Mouse (Mus musculus) c-Kit-positive CD71-positive TER-119-negative erythroid progenitor cells, embryonic 14.5 days (primary cell): ENCODE results near the gene Kif26a.

ENCODE experiments used
- DNase-seq: peaks from one replicate; pipeline ENCODE4 v3.0.0-alpha.2; 2013; ENCODE audit warnings: low read depth

Kif26a gene

DNA sequence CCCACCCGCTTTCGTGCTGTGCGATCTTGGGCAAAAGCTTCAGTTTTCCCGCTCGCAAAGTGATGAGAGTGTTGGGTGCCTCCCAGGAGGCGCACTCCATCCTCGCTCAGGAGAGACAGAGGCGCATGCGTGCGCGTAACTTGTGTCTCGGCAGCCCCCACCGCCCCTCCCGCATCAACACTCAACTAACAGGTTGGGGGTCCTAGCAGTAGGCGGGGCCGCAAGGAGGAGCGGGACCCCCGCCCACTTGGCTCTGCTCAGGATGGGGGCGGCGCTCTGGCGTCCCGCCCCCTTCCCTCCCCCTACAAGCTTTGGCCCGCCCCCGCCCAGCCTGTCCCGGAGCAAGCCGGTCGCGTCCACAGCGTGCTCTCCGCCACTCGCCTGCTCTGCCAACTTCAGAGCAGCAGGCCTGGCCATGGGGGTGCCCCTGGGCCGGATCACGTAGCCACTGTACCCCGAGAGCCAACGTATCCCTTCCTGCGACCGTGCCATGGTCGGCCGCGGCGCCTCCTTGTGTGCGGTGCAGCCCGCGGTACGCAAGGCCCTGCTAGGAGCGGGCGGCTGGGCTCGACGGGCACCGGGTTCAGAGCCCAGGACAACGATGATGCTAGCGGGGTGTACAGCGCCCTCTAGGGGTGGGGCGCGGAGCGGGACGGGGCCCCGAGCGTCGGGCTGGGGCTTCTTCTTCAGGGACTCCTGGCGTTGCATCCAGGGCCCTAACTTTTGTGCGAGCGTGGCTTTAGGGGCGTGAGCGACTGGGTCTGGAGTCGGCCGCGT lies at the start of gene Kif26a:
TSS of gene Kif26a (plus strand) at position 334 of the 777 bp plus-strand sequence.
- peak; percentile 21 for DNase-seq

GRCm38 (mm10) chr12:112096733-112097117 lies 49.3 kb upstream of the Kif26a start:
- no peak for DNase-seq

GRCm38 (mm10) chr12:112100106-112100505 lies 45.9 kb upstream of the Kif26a start:
- DNase-seq = no peak

GRCm38 (mm10) chr12:112101045-112101444 lies 45.0 kb upstream of the Kif26a start:
- no peak for DNase-seq

DNA sequence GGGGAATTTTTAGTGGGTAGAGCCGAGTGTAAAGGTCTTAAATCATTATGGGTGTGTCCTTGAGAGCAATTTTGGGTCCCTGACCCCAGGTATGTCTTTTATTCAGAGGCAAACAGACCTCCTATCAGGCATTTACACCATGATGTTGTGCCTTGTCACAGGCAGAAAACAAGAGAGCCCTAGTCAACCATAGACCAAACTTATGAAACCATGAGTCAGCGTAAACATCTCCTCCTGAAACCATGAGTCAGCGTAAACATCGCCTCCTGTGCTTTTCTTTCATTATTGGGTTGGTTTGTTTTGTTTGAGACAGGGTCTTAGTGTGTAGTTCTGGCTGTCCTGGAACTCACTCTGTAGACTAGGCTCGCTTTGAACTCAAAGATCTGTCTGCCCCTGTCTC lies 42.8 kb upstream of the Kif26a start:
- DNase-seq = no peak

- DNase-seq = no peak
Measured at GRCm38 (mm10) chr12:112104890-112105289, 41.1 kb upstream of the Kif26a start.

DNA sequence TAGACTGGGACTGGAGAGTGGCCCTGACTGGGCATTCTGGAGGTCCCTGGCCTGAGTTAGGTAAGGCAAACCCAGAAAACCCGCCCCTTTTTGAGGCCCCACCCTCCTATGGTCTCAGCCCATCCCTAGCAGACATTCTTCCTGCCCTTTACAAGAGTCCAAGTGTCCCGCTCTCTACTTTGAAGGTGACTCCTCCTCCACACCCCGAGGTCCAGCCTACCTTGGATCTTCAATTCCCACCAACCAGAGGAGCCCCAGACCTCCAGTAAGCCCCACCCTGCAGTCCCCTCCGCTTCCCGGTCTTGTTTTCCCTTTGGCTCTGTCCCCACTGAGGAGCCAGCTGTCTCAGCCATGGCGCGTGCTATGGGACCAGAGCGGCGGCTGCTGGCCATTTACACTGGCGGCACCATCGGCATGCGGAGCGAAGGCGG lies 39.5 kb upstream of the Kif26a start, which contains the start of gene Aspg:
TSS of gene Aspg (plus strand) at position 139 of the 431 bp plus-strand sequence.
- DNase-seq = no peak

DNA sequence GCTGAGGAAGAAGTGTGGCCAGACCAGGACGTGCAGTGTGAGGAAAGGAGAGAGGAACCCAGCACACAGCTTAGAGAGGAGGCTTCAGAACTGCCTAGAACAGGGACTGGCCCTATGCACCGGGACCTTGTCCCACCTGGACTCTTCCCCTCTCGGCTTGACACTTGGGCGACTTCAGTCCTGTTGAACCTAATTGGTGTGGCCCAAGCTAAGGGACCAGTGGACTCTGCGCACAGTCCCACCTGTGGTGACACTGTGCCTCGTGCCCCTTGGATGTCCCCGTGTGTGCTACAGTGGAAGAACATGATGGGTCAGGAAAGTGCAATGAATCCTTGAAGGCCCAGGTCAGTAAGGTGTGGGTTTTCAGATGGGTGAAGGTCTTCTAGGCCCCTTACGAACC lies 38.3 kb upstream of the Kif26a start:
- no peak for DNase-seq

DNA sequence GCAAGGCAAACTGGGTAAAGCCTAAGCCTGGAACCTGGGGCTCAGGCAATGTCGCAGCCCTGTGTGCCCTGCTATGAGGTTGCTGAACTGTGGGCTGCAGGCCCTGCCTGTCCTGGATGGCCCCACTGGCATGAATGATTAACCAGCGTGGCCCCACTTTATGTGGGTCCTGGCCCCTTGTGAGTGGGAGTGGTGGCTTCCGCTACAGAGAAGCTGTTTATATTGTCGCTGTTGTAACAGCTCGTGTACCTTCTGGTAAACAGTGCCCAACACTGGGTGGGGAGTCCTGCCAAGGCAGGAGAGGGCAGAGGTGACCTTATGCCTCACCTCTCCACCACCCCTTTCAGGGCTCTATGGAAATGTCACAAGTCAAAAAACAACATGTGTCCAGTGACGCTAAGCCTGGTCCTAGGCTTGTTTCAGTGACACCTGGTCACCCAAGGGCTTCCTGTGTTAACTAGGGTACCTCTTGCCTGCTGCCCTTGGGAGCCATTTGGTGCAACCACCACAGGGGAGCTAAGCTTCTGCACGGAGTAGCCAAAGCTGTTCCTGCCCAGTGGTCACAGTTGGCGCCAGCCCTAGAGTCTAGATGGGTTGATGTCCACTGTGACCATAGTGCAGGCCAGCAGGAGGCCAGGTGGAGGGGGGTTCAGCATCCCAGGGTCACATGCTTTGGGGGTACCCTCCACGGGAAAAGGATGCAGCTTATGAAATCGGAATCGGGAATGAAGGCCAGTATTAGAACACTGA lies 37.1 kb upstream of the Kif26a start:
- no peak for DNase-seq

DNA sequence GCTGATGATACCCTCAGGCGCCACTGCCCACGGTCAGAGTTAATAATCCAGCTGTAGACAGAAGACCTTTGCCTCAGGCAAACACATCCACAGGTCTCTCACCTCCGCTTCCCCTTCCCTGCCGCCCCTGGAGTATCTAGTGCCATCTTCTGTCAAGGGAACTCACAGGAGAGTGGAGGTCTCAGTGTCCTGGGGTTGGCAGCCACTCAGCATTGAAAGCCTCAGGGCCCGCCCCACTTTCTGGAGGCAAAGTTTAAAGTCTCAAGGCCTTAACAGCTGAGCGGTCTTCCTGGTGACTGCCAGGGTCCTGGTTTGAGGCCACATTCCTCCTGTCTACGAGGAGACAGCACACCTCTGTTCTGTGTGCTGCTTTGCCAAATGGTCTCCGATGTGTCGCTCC lies 36.3 kb upstream of the Kif26a start:
- DNase-seq = no peak

- DNase-seq = no peak
Measured at GRCm38 (mm10) chr12:112111323-112111722, 34.7 kb upstream of the Kif26a start.

DNA sequence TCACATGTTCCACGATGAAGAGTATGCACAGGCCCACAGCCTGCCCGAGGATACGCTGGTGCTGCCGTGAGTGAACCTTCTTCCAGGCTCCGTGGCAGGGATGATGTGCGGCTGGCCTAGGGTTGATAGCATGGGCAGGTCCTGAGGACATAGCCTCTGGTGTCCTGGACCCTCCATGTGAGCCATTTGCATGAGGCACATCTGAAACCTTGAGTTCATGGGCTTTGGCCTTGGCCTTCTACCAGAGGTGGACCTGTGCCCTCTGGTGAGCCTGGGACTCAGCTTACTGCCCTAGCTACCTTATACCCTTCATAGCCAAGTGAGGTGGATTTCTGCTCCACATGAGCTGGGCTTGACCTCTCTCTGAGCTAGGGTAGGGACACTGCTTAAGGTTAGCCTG lies 33.8 kb upstream of the Kif26a start:
- no peak for DNase-seq

DNA sequence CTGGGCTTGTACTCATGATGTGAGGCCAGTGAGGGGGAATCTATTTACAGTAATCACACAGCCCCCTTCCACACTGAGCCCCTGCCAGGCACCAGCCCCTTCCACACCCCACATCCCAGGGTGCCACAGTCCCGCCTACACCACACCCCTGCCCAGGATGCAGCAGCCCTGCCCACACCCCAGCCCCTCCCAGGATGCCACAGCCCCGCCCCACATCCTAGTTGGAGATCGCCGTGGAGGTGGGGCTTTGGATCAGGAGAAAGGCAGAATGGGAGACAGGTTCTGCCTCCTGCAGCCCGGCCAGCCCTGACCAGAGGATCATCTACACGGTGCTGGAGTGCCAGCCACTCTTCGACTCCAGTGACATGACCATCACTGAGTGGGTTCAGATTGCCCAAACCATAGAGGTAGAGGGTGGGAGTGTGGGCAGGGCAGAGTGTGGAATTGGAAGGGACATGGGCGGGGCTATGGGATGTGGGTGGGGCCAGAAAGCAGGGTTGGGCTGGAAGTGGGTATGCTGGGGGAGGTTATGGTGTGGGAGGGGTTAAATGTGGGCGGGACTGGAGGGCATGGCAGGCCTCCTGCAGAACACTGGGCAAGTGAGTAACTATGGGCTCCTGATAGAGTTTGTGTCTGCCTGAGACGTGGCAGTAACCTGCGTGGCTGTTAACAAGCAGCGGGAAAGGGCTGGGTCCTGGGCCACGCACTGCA lies 33.2 kb upstream of the Kif26a start:
- DNase-seq = no peak

GRCm38 (mm10) chr12:112113710-112114109 lies 32.3 kb upstream of the Kif26a start:
- DNase-seq = peak; percentile 34

DNA sequence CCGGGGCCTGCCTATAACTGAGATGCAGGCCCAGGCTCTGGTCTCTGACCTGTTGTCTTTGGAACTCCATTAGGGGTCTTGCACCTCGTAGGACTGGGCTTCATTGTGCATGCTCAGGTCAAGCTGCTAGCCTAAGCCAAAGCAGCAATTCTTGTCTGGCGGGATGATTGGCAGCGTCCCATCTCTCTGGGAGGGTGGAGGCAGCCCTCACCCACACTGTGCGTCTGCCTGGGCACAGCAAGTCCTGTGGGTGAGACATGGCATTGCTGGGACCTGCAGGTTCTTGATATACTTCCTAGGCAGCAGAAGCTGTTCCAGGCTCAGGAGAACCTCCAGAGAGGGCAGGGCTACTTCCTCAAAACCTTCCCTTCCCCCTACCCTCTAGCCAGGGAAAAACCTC lies 29.0 kb upstream of the Kif26a start:
- no peak for DNase-seq

GRCm38 (mm10) chr12:112117649-112118048 lies 28.4 kb upstream of the Kif26a start:
- DNase-seq = no peak

DNA sequence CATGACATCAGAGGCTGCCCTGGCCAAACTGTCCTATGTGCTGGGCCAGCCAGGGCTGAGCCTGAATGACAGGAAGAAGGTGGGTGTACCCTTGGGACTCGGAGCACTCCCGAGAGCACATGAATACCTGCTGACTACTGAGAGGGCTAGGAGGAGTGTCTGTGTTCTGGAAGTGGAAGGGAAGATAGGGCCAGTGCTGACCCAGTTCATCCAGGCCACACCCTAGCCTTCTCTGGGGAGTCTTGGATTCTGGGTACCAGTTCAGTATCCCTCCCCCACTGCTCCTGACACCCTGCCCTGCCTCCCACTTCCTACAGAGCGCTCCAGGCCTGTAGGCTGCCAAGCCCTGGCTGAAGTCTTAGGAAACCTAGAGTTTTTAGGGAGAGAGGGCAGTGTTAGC lies 24.8 kb upstream of the Kif26a start:
- DNase-seq = no peak

GRCm38 (mm10) chr12:112125903-112126302 lies 20.1 kb upstream of the Kif26a start:
- no peak for DNase-seq

GRCm38 (mm10) chr12:112126931-112127635 lies 18.9 kb upstream of the Kif26a start:
- DNase-seq = no peak

DNA sequence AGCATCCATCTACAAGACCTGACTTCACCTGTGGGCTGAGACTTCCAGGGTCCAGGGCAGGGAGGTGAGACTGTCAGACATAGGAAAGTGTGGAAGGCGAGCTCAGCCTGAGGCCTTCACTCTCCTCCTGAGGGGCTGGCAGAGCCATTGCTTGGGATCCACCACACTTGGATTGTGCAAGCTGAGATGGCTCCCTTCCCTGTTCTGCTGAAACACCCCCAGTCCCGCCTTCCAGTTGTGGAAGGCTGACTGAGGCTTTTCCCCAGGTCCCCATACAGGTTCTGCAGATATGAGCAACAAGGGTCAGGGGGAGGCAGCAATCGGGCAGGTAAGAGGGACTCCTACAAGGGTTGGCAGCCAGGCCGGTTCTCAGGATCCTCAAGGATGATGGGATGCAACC lies 17.5 kb upstream of the Kif26a start:
- no peak for DNase-seq

GRCm38 (mm10) chr12:112129300-112129856 lies 16.6 kb upstream of the Kif26a start:
- no peak for DNase-seq
